Mouse (Mus musculus): ENCODE measurements around the gene Slc46a1. TPM values are rescaled to one million over a fixed set of nuclear protein-coding genes. Genes with fewer than 3 reads are reported as not detected.

The Slc46a1 gene
- polyA plus RNA-seq, 1 experiment from 2014 or later, result 21.3 TPM

GRCm38 (mm10) chr11:78434052-78434451, 31.4 kb upstream of the Slc46a1 start:
- Histone ChIP-seq H3K36me3 (no peaks in the 10 kb centered on the region), H3K27ac (no peak overlapping the region), H3K27me3 (no peaks in the 10 kb centered on the region), H3K9ac (no peak overlapping the region), H3K4me1 (peaks cover 10% of the 10 kb centered on the region; the same call in 1 of the 2 replicates), H3K9me3 (no peaks in the 10 kb centered on the region), H3K4me3 (no peak overlapping the region), H3K4me2 (no peak overlapping the region)
- 43% methylated on average over 4 of the region's 4 CpGs for WGBS
- no peak for ATAC-seq (ENCODE audit: insufficient number of reproducible peaks, low FRiP score, low TSS enrichment, low read depth)

GRCm38 (mm10) chr11:78435776-78436349, 29.6 kb upstream of the Slc46a1 start:
- Histone ChIP-seq H3K27me3 (no peaks in the 10 kb centered on the region), H3K27ac (peak overlapping the region; percentile 27; the same call in 1 of the 2 replicates), H3K9me3 (no peaks in the 10 kb centered on the region), H3K4me3 (no peak overlapping the region), H3K4me2 (peak overlapping the region; percentile 27; the same call in 1 of the 2 replicates), H3K9ac (no peak overlapping the region), H3K4me1 (peaks cover 10% of the 10 kb centered on the region; the same call in 1 of the 2 replicates), H3K36me3 (no peaks in the 10 kb centered on the region)
- 4% methylated on average over 19 of the region's 19 CpGs for WGBS
- no peak for ATAC-seq (ENCODE audit: insufficient number of reproducible peaks, low FRiP score, low TSS enrichment, low read depth)

- no peak overlapping the region for H3K27ac ChIP-seq
- ATAC-seq (ENCODE audit: insufficient number of reproducible peaks, low FRiP score, low TSS enrichment, low read depth), result no peak
- no peak overlapping the region for H3K4me3 ChIP-seq
- no peak overlapping the region for H3K9ac ChIP-seq
- WGBS, result 80% methylated on average over 7 of the region's 7 CpGs
- no peaks in the 10 kb centered on the region for H3K36me3 ChIP-seq
- H3K27me3 ChIP-seq, result no peaks in the 10 kb centered on the region
- no peaks in the 10 kb centered on the region for H3K9me3 ChIP-seq
- no peak overlapping the region for H3K4me2 ChIP-seq
- peaks cover 10% of the 10 kb centered on the region; the same call in 1 of the 2 replicates for H3K4me1 ChIP-seq
These were observed 28.3 kb upstream of the Slc46a1 start for GRCm38 (mm10) chr11:78437182-78437581.

GRCm38 (mm10) chr11:78438399-78438930, 27.0 kb upstream of the Slc46a1 start:
- no peak for ATAC-seq (ENCODE audit: insufficient number of reproducible peaks, low FRiP score, low TSS enrichment, low read depth)
- no peaks in the 10 kb centered on the region for H3K36me3 ChIP-seq
- H3K4me1 ChIP-seq, result peaks cover 10% of the 10 kb centered on the region; the same call in 1 of the 2 replicates
- H3K4me2 ChIP-seq, result no peak overlapping the region
- no peaks in the 10 kb centered on the region for H3K27me3 ChIP-seq
- no peak overlapping the region for H3K9ac ChIP-seq
- no peak overlapping the region for H3K4me3 ChIP-seq
- 67% methylated on average over 3 of the region's 3 CpGs for WGBS
- H3K9me3 ChIP-seq, result no peaks in the 10 kb centered on the region
- no peak overlapping the region for H3K27ac ChIP-seq

GRCm38 (mm10) chr11:78443115-78443514, 22.4 kb upstream of the Slc46a1 start:
- Histone ChIP-seq H3K4me3 (no peak overlapping the region), H3K4me1 (no peaks in the 10 kb centered on the region), H3K4me2 (no peak overlapping the region), H3K9me3 (no peaks in the 10 kb centered on the region), H3K27me3 (no peaks in the 10 kb centered on the region), H3K27ac (no peak overlapping the region), H3K9ac (no peak overlapping the region), H3K36me3 (no peaks in the 10 kb centered on the region)
- no peak for ATAC-seq (ENCODE audit: insufficient number of reproducible peaks, low FRiP score, low TSS enrichment, low read depth)
- WGBS, result 71% methylated on average over 5 of the region's 5 CpGs

- Histone ChIP-seq H3K9me3 (no peaks in the 10 kb centered on the region), H3K36me3 (no peaks in the 10 kb centered on the region), H3K9ac (no peak overlapping the region), H3K4me3 (no peak overlapping the region), H3K4me2 (no peak overlapping the region), H3K4me1 (no peaks in the 10 kb centered on the region), H3K27me3 (no peaks in the 10 kb centered on the region), H3K27ac (no peak overlapping the region)
- no peak for ATAC-seq (ENCODE audit: insufficient number of reproducible peaks, low FRiP score, low TSS enrichment, low read depth)
- WGBS, result 70% methylated on average over 3 of the region's 3 CpGs
These were observed 18.3 kb upstream of the Slc46a1 start for GRCm38 (mm10) chr11:78447168-78447567.

GRCm38 (mm10) chr11:78448242-78448641, 17.3 kb upstream of the Slc46a1 start:
- H3K27me3 ChIP-seq, result no peaks in the 10 kb centered on the region
- no peaks in the 10 kb centered on the region for H3K4me1 ChIP-seq
- no peaks in the 10 kb centered on the region for H3K9me3 ChIP-seq
- H3K9ac ChIP-seq, result no peak overlapping the region
- 92% methylated on average over 1 of the region's 1 CpGs for WGBS
- no peak for ATAC-seq (ENCODE audit: insufficient number of reproducible peaks, low FRiP score, low TSS enrichment, low read depth)
- no peak overlapping the region for H3K4me3 ChIP-seq
- H3K36me3 ChIP-seq, result no peaks in the 10 kb centered on the region
- no peak overlapping the region for H3K27ac ChIP-seq
- no peak overlapping the region for H3K4me2 ChIP-seq

- no peaks in the 10 kb centered on the region for H3K27me3 ChIP-seq
- no peak overlapping the region for H3K9ac ChIP-seq
- H3K4me3 ChIP-seq, result no peak overlapping the region
- no peak overlapping the region for H3K4me2 ChIP-seq
- H3K36me3 ChIP-seq, result no peaks in the 10 kb centered on the region
- no peaks in the 10 kb centered on the region for H3K4me1 ChIP-seq
- ATAC-seq (ENCODE audit: insufficient number of reproducible peaks, low FRiP score, low TSS enrichment, low read depth), result no peak
- no peaks in the 10 kb centered on the region for H3K9me3 ChIP-seq
- H3K27ac ChIP-seq, result no peak overlapping the region
- WGBS, result 42% methylated on average over 2 of the region's 2 CpGs
These were observed 15.2 kb upstream of the Slc46a1 start for GRCm38 (mm10) chr11:78450337-78450736.

- Histone ChIP-seq H3K4me1 (no peaks in the 10 kb centered on the region), H3K27ac (no peak overlapping the region), H3K9me3 (no peaks in the 10 kb centered on the region), H3K4me3 (no peak overlapping the region), H3K9ac (no peak overlapping the region), H3K36me3 (no peaks in the 10 kb centered on the region), H3K27me3 (no peaks in the 10 kb centered on the region), H3K4me2 (no peak overlapping the region)
- ATAC-seq (ENCODE audit: insufficient number of reproducible peaks, low FRiP score, low TSS enrichment, low read depth), result no peak
- 14% methylated on average over 4 of the region's 4 CpGs for WGBS
These were observed 11.8 kb upstream of the Slc46a1 start for GRCm38 (mm10) chr11:78453675-78454074.

- Histone ChIP-seq H3K4me2 (no peak overlapping the region), H3K27me3 (no peaks in the 10 kb centered on the region), H3K4me1 (no peaks in the 10 kb centered on the region), H3K27ac (no peak overlapping the region), H3K9ac (no peak overlapping the region), H3K9me3 (no peaks in the 10 kb centered on the region), H3K36me3 (no peaks in the 10 kb centered on the region), H3K4me3 (no peak overlapping the region)
- ATAC-seq (ENCODE audit: insufficient number of reproducible peaks, low FRiP score, low TSS enrichment, low read depth), result no peak
- WGBS, result 66% methylated on average over 7 of the region's 7 CpGs
These were observed 11.2 kb upstream of the Slc46a1 start for GRCm38 (mm10) chr11:78454276-78454675.

- no peaks in the 10 kb centered on the region for H3K36me3 ChIP-seq
- 30% methylated on average over 5 of the region's 5 CpGs for WGBS
- H3K9ac ChIP-seq, result no peak overlapping the region
- no peak for ATAC-seq (ENCODE audit: insufficient number of reproducible peaks, low FRiP score, low TSS enrichment, low read depth)
- no peaks in the 10 kb centered on the region for H3K4me1 ChIP-seq
- H3K9me3 ChIP-seq, result no peaks in the 10 kb centered on the region
- no peak overlapping the region for H3K27ac ChIP-seq
- H3K4me3 ChIP-seq, result no peak overlapping the region
- no peaks in the 10 kb centered on the region for H3K27me3 ChIP-seq
- no peak overlapping the region for H3K4me2 ChIP-seq
These were observed 10.2 kb upstream of the Slc46a1 start for GRCm38 (mm10) chr11:78455308-78455707.

- H3K4me2 ChIP-seq, result no peak overlapping the region
- 80% methylated on average over 17 of the region's 17 CpGs for WGBS
- no peaks in the 10 kb centered on the region for H3K4me1 ChIP-seq
- no peak overlapping the region for H3K4me3 ChIP-seq
- no peak overlapping the region for H3K9ac ChIP-seq
- H3K9me3 ChIP-seq, result no peaks in the 10 kb centered on the region
- no peaks in the 10 kb centered on the region for H3K36me3 ChIP-seq
- no peak overlapping the region for H3K27ac ChIP-seq
- no peak for ATAC-seq (ENCODE audit: insufficient number of reproducible peaks, low FRiP score, low TSS enrichment, low read depth)
- no peaks in the 10 kb centered on the region for H3K27me3 ChIP-seq
These were observed 6.8 kb upstream of the Slc46a1 start for GRCm38 (mm10) chr11:78458740-78459139.

Data from limb, embryonic 15.5 days (tissue).